Mouse (Mus musculus) activated CD4-positive, CD25-positive, alpha-beta regulatory T cell, adult 9 weeks (primary cell): ENCODE measurements around the gene Gpr83. TPM values are rescaled to one million over a fixed set of nuclear protein-coding genes. Genes with fewer than 3 reads are reported as not detected.

Source experiments
- polyA plus RNA-seq: library from polyadenylated mRNA; unstranded; fragments of 100-300 nt; shearing (Covaris generic); gene quantifications from one replicate; pipeline ENCODE4 v1.2.1, GENCODE M21; 2017

Gene Gpr83
- 132 TPM for polyA plus RNA-seq

GRCm38 (mm10) chr9:14859868-14860639 lies at the start of gene Gpr83:
Gene Gpr83 (plus strand): TSS chr9:14860210.

GRCm38 (mm10) chr9:14903581-14904378 lies 43.8 kb downstream of the Gpr83 start, which contains the start of gene Izumo1r:
Gene Izumo1r (minus strand): TSS chr9:14903949.

Other genes starting within 250 kb of the Gpr83 start
- gene Amotl1, start 215.2 kb upstream of the Gpr83 start, polyA plus RNA-seq, result 0.20 TPM
- gene Piwil4, start 119.5 kb upstream of the Gpr83 start, polyA plus RNA-seq, result not detected
- gene Fut4, start 107.8 kb upstream of the Gpr83 start, polyA plus RNA-seq, result 0.17 TPM
- not detected for gene 1700012B09Rik, start 89.2 kb upstream of the Gpr83 start, polyA plus RNA-seq
- 38.0 TPM for gene Mre11a, start 75.6 kb upstream of the Gpr83 start, polyA plus RNA-seq
- gene Ankrd49, start 75.4 kb upstream of the Gpr83 start, polyA plus RNA-seq, result 22.9 TPM
- gene Izumo1r, start 43.7 kb downstream of the Gpr83 start, polyA plus RNA-seq, result 1,156 TPM
- gene Panx1, start 185.3 kb downstream of the Gpr83 start, polyA plus RNA-seq, result 24.2 TPM